Mouse (Mus musculus) hindbrain, embryonic 16.5 days (tissue): ENCODE measurements around the gene Oas2. TPM values are rescaled to one million over a fixed set of nuclear protein-coding genes. Genes with fewer than 3 reads are reported as not detected.

Source experiments
- ATAC-seq: fragments of 200-750 bp; cut with Nextera tagmentation; 2 replicates; pipeline ENCODE4 v1.8.0; 2017; ENCODE audit warnings: moderate TSS enrichment, moderate library complexity
- H3K27ac ChIP-seq: fragments of 300-500 bp; sonication (generic); 2 replicates; pipeline ENCODE4 v1.5.1; 2014; ENCODE audit warnings: low read depth, mild to moderate bottlenecking, control low read depth, low read length, moderate library complexity
- H3K27me3 ChIP-seq: fragments of 300-500 bp; sonication (generic); replicated peaks from 2 replicates; pipeline ENCODE4 v1.6.1; 2014; ENCODE audit warnings: low read length; ENCODE audit not compliant: control insufficient read depth, insufficient read depth
- H3K36me3 ChIP-seq: fragments of 300-500 bp; sonication (generic); 2 replicates; pipeline ENCODE4 v1.6.1; 2014; ENCODE audit warnings: mild to moderate bottlenecking, low read length, moderate library complexity, mixed read lengths; ENCODE audit not compliant: control insufficient read depth, insufficient read depth
- H3K4me1 ChIP-seq: fragments of 300-500 bp; sonication (generic); 2 replicates; pipeline ENCODE4 v1.6.1; 2014; ENCODE audit warnings: low read depth, low read length; ENCODE audit not compliant: control insufficient read depth, insufficient read depth
- H3K4me2 ChIP-seq: fragments of 300-500 bp; sonication (generic); 2 replicates; pipeline ENCODE4 v1.6.1; 2014; ENCODE audit warnings: mild to moderate bottlenecking, low read length, control low read depth, moderate library complexity
- H3K4me3 ChIP-seq: fragments of 300-500 bp; sonication (generic); 2 replicates; pipeline ENCODE4 v1.5.1; 2014; ENCODE audit warnings: mild to moderate bottlenecking, low read length, control low read depth, moderate library complexity
- H3K9ac ChIP-seq: fragments of 300-500 bp; sonication (generic); 2 replicates; pipeline ENCODE4 v1.6.1; 2014; ENCODE audit warnings: low read depth, mild to moderate bottlenecking, control low read depth, low read length, moderate library complexity
- H3K9me3 ChIP-seq: fragments of 300-500 bp; sonication (generic); 2 replicates; pipeline ENCODE4 v1.6.1; 2014; ENCODE audit warnings: mild to moderate bottlenecking, low read length, moderate library complexity; ENCODE audit not compliant: control insufficient read depth
- WGBS: fragments of 180-500 bp; shearing (Covaris S2); extraction: QIAGEN DNeasy Blood & Tissue Kit; methylation state at CpG from one replicate; pipeline ENCODE4 v1.1.7; 2014; 5-methylcytosine and 5-hydroxymethylcytosine counted together
- polyA plus RNA-seq: library from polyadenylated mRNA; unstranded; fragments of >200 nt; fragmentation: Nextera tagmentation; extraction: Ambion mirVana; gene quantifications from 2 replicates; pipeline ENCODE4 v1.2.1, GENCODE M21; 2015

The Oas2 gene
- polyA plus RNA-seq, 1 experiment from 2014 or later, result 0.43 TPM

- Histone ChIP-seq H3K4me2 (no peak overlapping the region), H3K9ac (no peak overlapping the region), H3K4me3 (no peak overlapping the region), H3K36me3 (no peaks in the 10 kb centered on the region), H3K27me3 (no peaks in the 10 kb centered on the region), H3K27ac (no peak overlapping the region), H3K4me1 (peaks cover 59% of the 10 kb centered on the region), H3K9me3 (no peaks in the 10 kb centered on the region)
- WGBS, result 40% methylated on average over 6 of the region's 6 CpGs
- ATAC-seq, result no peak
These were observed 45.2 kb downstream of the Oas2 start for GRCm38 (mm10) chr5:120704421-120704820.

GRCm38 (mm10) chr5:120703660-120704059 lies 46.0 kb downstream of the Oas2 start:
- Histone ChIP-seq H3K9me3 (no peaks in the 10 kb centered on the region), H3K4me1 (peaks cover 59% of the 10 kb centered on the region), H3K9ac (no peak overlapping the region), H3K27ac (no peak overlapping the region), H3K4me3 (no peak overlapping the region), H3K27me3 (no peaks in the 10 kb centered on the region), H3K36me3 (no peaks in the 10 kb centered on the region), H3K4me2 (no peak overlapping the region)
- 88% methylated on average over 3 of the region's 3 CpGs for WGBS
- no peak for ATAC-seq

GRCm38 (mm10) chr5:120702969-120703368 lies 46.7 kb downstream of the Oas2 start:
- peaks cover 58% of the 10 kb centered on the region for H3K4me1 ChIP-seq
- no peak overlapping the region for H3K27ac ChIP-seq
- H3K4me3 ChIP-seq, result no peak overlapping the region
- H3K9me3 ChIP-seq, result no peaks in the 10 kb centered on the region
- H3K36me3 ChIP-seq, result no peaks in the 10 kb centered on the region
- WGBS, result 75% methylated on average over 2 of the region's 2 CpGs
- no peak for ATAC-seq
- no peak overlapping the region for H3K4me2 ChIP-seq
- no peak overlapping the region for H3K9ac ChIP-seq
- H3K27me3 ChIP-seq, result no peaks in the 10 kb centered on the region

GRCm38 (mm10) chr5:120702421-120702820 lies 47.2 kb downstream of the Oas2 start:
- no peaks in the 10 kb centered on the region for H3K9me3 ChIP-seq
- ATAC-seq, result no peak
- no peak overlapping the region for H3K4me3 ChIP-seq
- H3K36me3 ChIP-seq, result no peaks in the 10 kb centered on the region
- peaks cover 57% of the 10 kb centered on the region for H3K4me1 ChIP-seq
- H3K9ac ChIP-seq, result no peak overlapping the region
- no peak overlapping the region for H3K4me2 ChIP-seq
- WGBS, result 70% methylated on average over 4 of the region's 4 CpGs
- H3K27me3 ChIP-seq, result 0 out of 2 replicates have a peak, but pooled peaks cover 2% of the 10 kb centered on the region
- H3K27ac ChIP-seq, result no peak overlapping the region

GRCm38 (mm10) chr5:120700996-120701790 lies 48.5 kb downstream of the Oas2 start:
- ATAC-seq, result no peak
- Histone ChIP-seq H3K36me3 (no peaks in the 10 kb centered on the region), H3K4me3 (no peak overlapping the region), H3K4me2 (no peak overlapping the region), H3K27me3 (peaks cover 3% of the 10 kb centered on the region; the same call in 1 of the 2 replicates), H3K9me3 (no peaks in the 10 kb centered on the region), H3K9ac (no peak overlapping the region), H3K27ac (no peak overlapping the region), H3K4me1 (peaks cover 46% of the 10 kb centered on the region)
- 53% methylated on average over 11 of the region's 11 CpGs for WGBS

GRCm38 (mm10) chr5:120698801-120699391 lies 50.8 kb downstream of the Oas2 start:
- Histone ChIP-seq H3K4me2 (no peak overlapping the region), H3K4me3 (no peak overlapping the region), H3K9me3 (no peaks in the 10 kb centered on the region), H3K27me3 (peaks cover 22% of the 10 kb centered on the region), H3K4me1 (peaks cover 38% of the 10 kb centered on the region), H3K36me3 (peaks cover 4% of the 10 kb centered on the region; the same call in 1 of the 2 replicates), H3K27ac (peak overlapping the region; percentile 69), H3K9ac (peak overlapping the region; percentile 17; the same call in 1 of the 2 replicates)
- 28% methylated on average over 16 of the region's 16 CpGs for WGBS
- peak; percentile 55; the same call in 1 of the 2 replicates for ATAC-seq

GRCm38 (mm10) chr5:120698181-120698580 lies 51.5 kb downstream of the Oas2 start:
- H3K4me1 ChIP-seq, result peaks cover 38% of the 10 kb centered on the region
- H3K9ac ChIP-seq, result no peak overlapping the region
- H3K36me3 ChIP-seq, result peaks cover 6% of the 10 kb centered on the region
- no peak overlapping the region; the same call in 1 of the 2 replicates for H3K27ac ChIP-seq
- WGBS, result 86% methylated on average over 3 of the region's 3 CpGs
- ATAC-seq, result no peak
- H3K9me3 ChIP-seq, result no peaks in the 10 kb centered on the region
- no peak overlapping the region for H3K4me3 ChIP-seq
- H3K27me3 ChIP-seq, result peaks cover 23% of the 10 kb centered on the region
- H3K4me2 ChIP-seq, result no peak overlapping the region

- peaks cover 38% of the 10 kb centered on the region for H3K4me1 ChIP-seq
- peaks cover 10% of the 10 kb centered on the region for H3K36me3 ChIP-seq
- no peaks in the 10 kb centered on the region for H3K9me3 ChIP-seq
- H3K27me3 ChIP-seq, result peaks cover 23% of the 10 kb centered on the region
- no peak overlapping the region for H3K4me2 ChIP-seq
- H3K27ac ChIP-seq, result no peak overlapping the region
- no peak overlapping the region for H3K4me3 ChIP-seq
- no peak overlapping the region for H3K9ac ChIP-seq
- ATAC-seq, result no peak
- 54% methylated on average over 4 of the region's 4 CpGs for WGBS
These were observed 52.8 kb downstream of the Oas2 start for GRCm38 (mm10) chr5:120696865-120697264.

- Histone ChIP-seq H3K4me3 (no peak overlapping the region), H3K4me1 (peaks cover 38% of the 10 kb centered on the region), H3K27ac (no peak overlapping the region), H3K27me3 (peaks cover 23% of the 10 kb centered on the region), H3K9ac (no peak overlapping the region), H3K9me3 (no peaks in the 10 kb centered on the region), H3K36me3 (peaks cover 11% of the 10 kb centered on the region), H3K4me2 (no peak overlapping the region)
- 78% methylated on average over 16 of the region's 16 CpGs for WGBS
- ATAC-seq, result no peak
These were observed 53.5 kb downstream of the Oas2 start for GRCm38 (mm10) chr5:120696057-120696743.
